Mouse (Mus musculus) thymus, postnatal 4 days (tissue): ENCODE results near the gene Frmd5.
A peak's percentile ranks its signal among the peaks of the same experiment; 100 is the strongest.

ENCODE experiments used
- DNase-seq: peaks from one replicate; pipeline ENCODE4 v3.0.0; 2021

Frmd5 gene

GRCm38 (mm10) chr2:121679711-121680110 lies 127.2 kb downstream of the Frmd5 start:
- no peak for DNase-seq

- DNase-seq: no peak
These were observed 129.3 kb downstream of the Frmd5 start for GRCm38 (mm10) chr2:121677649-121677986.

GRCm38 (mm10) chr2:121676951-121677648 lies 129.8 kb downstream of the Frmd5 start:
- DNase-seq: no peak

GRCm38 (mm10) chr2:121675895-121676294 lies 131.0 kb downstream of the Frmd5 start:
- DNase-seq: no peak

- DNase-seq: no peak
These were observed 131.8 kb downstream of the Frmd5 start for GRCm38 (mm10) chr2:121675136-121675535.

- DNase-seq: no peak
These were observed 132.7 kb downstream of the Frmd5 start for GRCm38 (mm10) chr2:121674211-121674610.

- peak; percentile 61 for DNase-seq
These were observed 137.0 kb downstream of the Frmd5 start for GRCm38 (mm10) chr2:121669846-121670245.

GRCm38 (mm10) chr2:121668256-121668655 lies 138.6 kb downstream of the Frmd5 start:
- DNase-seq: no peak

GRCm38 (mm10) chr2:121661160-121661502 lies 145.8 kb downstream of the Frmd5 start:
- no peak for DNase-seq

- no peak for DNase-seq
These were observed 146.3 kb downstream of the Frmd5 start for GRCm38 (mm10) chr2:121660461-121661159.

GRCm38 (mm10) chr2:121659350-121659749 lies 147.5 kb downstream of the Frmd5 start:
- DNase-seq: no peak

- DNase-seq: no peak
These were observed 148.6 kb downstream of the Frmd5 start for GRCm38 (mm10) chr2:121658123-121658767.

GRCm38 (mm10) chr2:121655966-121656365 lies 150.9 kb downstream of the Frmd5 start:
- no peak for DNase-seq

- DNase-seq: no peak
These were observed 151.8 kb downstream of the Frmd5 start for GRCm38 (mm10) chr2:121655106-121655505.

- no peak for DNase-seq
These were observed 160.4 kb downstream of the Frmd5 start for GRCm38 (mm10) chr2:121646528-121646927.

- DNase-seq: no peak
These were observed 164.0 kb downstream of the Frmd5 start for GRCm38 (mm10) chr2:121642934-121643333.

GRCm38 (mm10) chr2:121632091-121632490 lies 174.8 kb downstream of the Frmd5 start:
- DNase-seq: no peak

GRCm38 (mm10) chr2:121630286-121630685 lies 176.6 kb downstream of the Frmd5 start:
- DNase-seq: no peak

GRCm38 (mm10) chr2:121628290-121628689 lies 178.6 kb downstream of the Frmd5 start:
- no peak for DNase-seq

- no peak for DNase-seq
These were observed 181.0 kb downstream of the Frmd5 start for GRCm38 (mm10) chr2:121625901-121626300.

- no peak for DNase-seq
These were observed 185.4 kb downstream of the Frmd5 start for GRCm38 (mm10) chr2:121621262-121622163.

- DNase-seq: no peak
These were observed 186.2 kb downstream of the Frmd5 start for GRCm38 (mm10) chr2:121620582-121621261.

- no peak for DNase-seq
These were observed 191.7 kb downstream of the Frmd5 start for GRCm38 (mm10) chr2:121615199-121615559.
